Mouse (Mus musculus): Measurements from ENCODE around the gene Plcg2. TPM values are rescaled to one million over a fixed set of nuclear protein-coding genes. Genes with fewer than 3 reads are reported as not detected.

Plcg2 gene
- polyA plus RNA-seq, 1 experiment from 2014 or later: 2.4 TPM

- TF ChIP-seq EP300 (optimal IDR thresholded peaks at IDR 0.05) (no peak), CTCF (IDR thresholded peaks at IDR 0.05; ENCODE audit: low read depth) (no peak)
- 45% methylated on average over 11 of the region's 11 CpGs for WGBS
- ATAC-seq (ENCODE audit: low FRiP score, low TSS enrichment) (peak; percentile 43), DNase-seq (ENCODE audit: low spot score) (peak; percentile 41)
- H3K27me3 ChIP-seq (ENCODE audit: control insufficient read depth, insufficient read depth, low read length): no peaks in the 10 kb centered on the region
- H3K4me2 ChIP-seq (replicated peaks; ENCODE audit: low read depth): no peak overlapping the region
- H3K27ac ChIP-seq (replicated peaks): no peak overlapping the region
- no peak overlapping the region for H3K9ac ChIP-seq (ENCODE audit: low read length)
- no peaks in the 10 kb centered on the region for H3K4me1 ChIP-seq (replicated peaks; ENCODE audit: control insufficient read depth, insufficient read depth)
- H3K9me3 ChIP-seq (ENCODE audit: control insufficient read depth, low read length): no peaks in the 10 kb centered on the region
- no peaks in the 10 kb centered on the region for H3K36me3 ChIP-seq (ENCODE audit: control insufficient read depth, insufficient read depth, low read length)
- H3K4me3 ChIP-seq (ENCODE audit: low read depth, low read length): no peak overlapping the region
These were observed 35.3 kb upstream of the Plcg2 start for GRCm38 (mm10) chr8:117462701-117463284.

- 96% methylated on average over 6 of the region's 6 CpGs for WGBS
- Histone ChIP-seq H3K27me3 (ENCODE audit: control insufficient read depth, insufficient read depth, low read length) (no peaks in the 10 kb centered on the region), H3K4me1 (replicated peaks; ENCODE audit: control insufficient read depth, insufficient read depth) (no peaks in the 10 kb centered on the region), H3K4me2 (replicated peaks; ENCODE audit: low read depth) (no peak overlapping the region), H3K9me3 (ENCODE audit: control insufficient read depth, low read length) (no peaks in the 10 kb centered on the region), H3K9ac (ENCODE audit: low read length) (no peak overlapping the region), H3K36me3 (ENCODE audit: control insufficient read depth, insufficient read depth, low read length) (no peaks in the 10 kb centered on the region), H3K4me3 (ENCODE audit: low read depth, low read length) (no peak overlapping the region), H3K27ac (replicated peaks) (no peak overlapping the region)
- no peak for ATAC-seq (ENCODE audit: low FRiP score, low TSS enrichment)
- DNase-seq (ENCODE audit: low spot score): no peak
- no peak for TF ChIP-seq EP300 (optimal IDR thresholded peaks at IDR 0.05)
- TF ChIP-seq CTCF (IDR thresholded peaks at IDR 0.05; ENCODE audit: low read depth): peak; percentile 63
These were observed 33.6 kb upstream of the Plcg2 start for GRCm38 (mm10) chr8:117464525-117464924.

GRCm38 (mm10) chr8:117465250-117465649 is 32.8 kb upstream of the Plcg2 start:
- Histone ChIP-seq H3K4me1 (replicated peaks; ENCODE audit: control insufficient read depth, insufficient read depth) (no peaks in the 10 kb centered on the region), H3K4me2 (replicated peaks; ENCODE audit: low read depth) (no peak overlapping the region), H3K27ac (replicated peaks) (no peak overlapping the region), H3K36me3 (ENCODE audit: control insufficient read depth, insufficient read depth, low read length) (no peaks in the 10 kb centered on the region), H3K9ac (ENCODE audit: low read length) (no peak overlapping the region), H3K27me3 (ENCODE audit: control insufficient read depth, insufficient read depth, low read length) (no peaks in the 10 kb centered on the region), H3K9me3 (ENCODE audit: control insufficient read depth, low read length) (no peaks in the 10 kb centered on the region), H3K4me3 (ENCODE audit: low read depth, low read length) (no peak overlapping the region)
- ATAC-seq (ENCODE audit: low FRiP score, low TSS enrichment): peak; percentile 69
- peak; percentile 49 for DNase-seq (ENCODE audit: low spot score)
- WGBS: 29% methylated on average over 5 of the region's 5 CpGs
- peak; percentile 95 for TF ChIP-seq CTCF (IDR thresholded peaks at IDR 0.05; ENCODE audit: low read depth)
- TF ChIP-seq EP300 (optimal IDR thresholded peaks at IDR 0.05): no peak

GRCm38 (mm10) chr8:117467466-117467865 is 30.6 kb upstream of the Plcg2 start:
- H3K27ac ChIP-seq (replicated peaks): no peak overlapping the region
- 84% methylated on average over 10 of the region's 10 CpGs for WGBS
- no peak for ATAC-seq (ENCODE audit: low FRiP score, low TSS enrichment)

GRCm38 (mm10) chr8:117469431-117470341 is 28.4 kb upstream of the Plcg2 start:
- H3K9me3 ChIP-seq (ENCODE audit: control insufficient read depth, low read length): no peaks in the 10 kb centered on the region
- H3K27me3 ChIP-seq (ENCODE audit: control insufficient read depth, insufficient read depth, low read length): no peaks in the 10 kb centered on the region
- TF ChIP-seq CTCF (IDR thresholded peaks at IDR 0.05; ENCODE audit: low read depth) (no peak), EP300 (optimal IDR thresholded peaks at IDR 0.05) (no peak)
- no peak overlapping the region for H3K4me3 ChIP-seq (ENCODE audit: low read depth, low read length)
- peak overlapping the region; percentile 1; the same call in 1 of the 2 replicates for H3K27ac ChIP-seq (replicated peaks)
- 28% methylated on average over 16 of the region's 16 CpGs for WGBS
- ATAC-seq (ENCODE audit: low FRiP score, low TSS enrichment): no peak; the same call in 1 of the 2 replicates
- no peaks in the 10 kb centered on the region for H3K4me1 ChIP-seq (replicated peaks; ENCODE audit: control insufficient read depth, insufficient read depth)
- H3K9ac ChIP-seq (ENCODE audit: low read length): no peak overlapping the region
- no peaks in the 10 kb centered on the region for H3K36me3 ChIP-seq (ENCODE audit: control insufficient read depth, insufficient read depth, low read length)
- peak overlapping the region; percentile 42 for H3K4me2 ChIP-seq (replicated peaks; ENCODE audit: low read depth)
- no peak for DNase-seq (ENCODE audit: low spot score)

More at GRCm38 (mm10) chr8:117467466-117467865, 30.6 kb upstream of the Plcg2 start:
- no peak overlapping the region for H3K9ac ChIP-seq (ENCODE audit: low read length)
- no peak overlapping the region for H3K4me2 ChIP-seq (replicated peaks; ENCODE audit: low read depth)
- DNase-seq (ENCODE audit: low spot score): no peak
- no peak overlapping the region for H3K4me3 ChIP-seq (ENCODE audit: low read depth, low read length)
- no peaks in the 10 kb centered on the region for H3K27me3 ChIP-seq (ENCODE audit: control insufficient read depth, insufficient read depth, low read length)
- no peaks in the 10 kb centered on the region for H3K4me1 ChIP-seq (replicated peaks; ENCODE audit: control insufficient read depth, insufficient read depth)
- H3K9me3 ChIP-seq (ENCODE audit: control insufficient read depth, low read length): no peaks in the 10 kb centered on the region
- H3K36me3 ChIP-seq (ENCODE audit: control insufficient read depth, insufficient read depth, low read length): no peaks in the 10 kb centered on the region
- TF ChIP-seq EP300 (optimal IDR thresholded peaks at IDR 0.05) (no peak), CTCF (IDR thresholded peaks at IDR 0.05; ENCODE audit: low read depth) (no peak)

Measured in stomach, postnatal 0 days (tissue).